Mouse (Mus musculus) myocyte (in vitro differentiated cells): ENCODE measurements around the gene U90926. TPM values are rescaled to one million over a fixed set of nuclear protein-coding genes. Genes with fewer than 3 reads are reported as not detected.

Experiments used
- H3K27me3 ChIP-seq: one replicate; pipeline ENCODE4 v1.6.1; 2011; ENCODE audit not compliant: control insufficient read depth, insufficient read depth, insufficient read length
- H3K36me3 ChIP-seq: one replicate; pipeline ENCODE4 v1.6.1; 2011; ENCODE audit not compliant: control insufficient read depth, insufficient read depth
- H3K4me2 ChIP-seq: one replicate; pipeline ENCODE4 v1.6.1; 2011; ENCODE audit warnings: low read depth, control low read depth
- H3K4me3 ChIP-seq: one replicate; pipeline ENCODE4 v1.5.1; 2011; ENCODE audit warnings: mild to moderate bottlenecking, control low read depth, moderate library complexity
- H3K79me2 ChIP-seq: one replicate; pipeline ENCODE4 v1.6.1; 2011; ENCODE audit not compliant: control insufficient read depth, insufficient read depth
- H3ac ChIP-seq: one replicate; pipeline ENCODE4 v1.6.1; 2011; ENCODE audit not compliant: control insufficient read depth, insufficient read length
- CEBPB ChIP-seq: IDR thresholded peaks from 2 replicates; pipeline ENCODE4 v1.6.1; 2011; ENCODE audit warnings: mild to moderate bottlenecking, moderate library complexity; ENCODE audit not compliant: poor library complexity, insufficient read depth, severe bottlenecking
- E2F4 ChIP-seq: IDR thresholded peaks from one replicate; pipeline ENCODE4 v1.6.1; 2011; ENCODE audit warnings: mild to moderate bottlenecking, control low read depth, moderate library complexity; ENCODE audit not compliant: insufficient read depth
- MAX ChIP-seq: IDR thresholded peaks from one replicate; pipeline ENCODE4 v1.6.1; 2011; ENCODE audit warnings: low read depth, mild to moderate bottlenecking, control low read depth
- MYOD1 ChIP-seq, 3 experiments: IDR thresholded peaks; one replicate each; pipeline ENCODE4 v1.6.1; 2011; ENCODE audit warnings: control low read depth in 2 of 3, low read depth in 2 of 3, mild to moderate bottlenecking in 2 of 3, moderate library complexity in 1 of 3; ENCODE audit not compliant: insufficient read length in 2 of 3, control insufficient read depth in 1 of 3
- MYOG ChIP-seq, 3 experiments: IDR thresholded peaks; one replicate each; pipeline ENCODE4 v1.6.1; 2011; ENCODE audit warnings: control low read depth in 2 of 3, low read depth in 2 of 3, mild to moderate bottlenecking in 2 of 3; ENCODE audit not compliant: insufficient read length in 2 of 3, control insufficient read depth in 1 of 3, insufficient read depth in 1 of 3
- POLR2A ChIP-seq: IDR thresholded peaks from one replicate; pipeline ENCODE4 v1.6.1; 2011; ENCODE audit warnings: low read depth, mild to moderate bottlenecking, control low read depth, moderate library complexity; ENCODE audit not compliant: insufficient read length
- POLR2AphosphoS2 ChIP-seq: IDR thresholded peaks from one replicate; pipeline ENCODE4 v1.6.1; 2011; ENCODE audit warnings: low read depth, control low read depth; ENCODE audit not compliant: insufficient read length
- REST ChIP-seq: IDR thresholded peaks from one replicate; pipeline ENCODE4 v1.6.1; 2011; ENCODE audit warnings: mild to moderate bottlenecking, control low read depth, moderate library complexity; ENCODE audit not compliant: insufficient read depth, insufficient read length
- SRF ChIP-seq: IDR thresholded peaks from one replicate; pipeline ENCODE4 v1.6.1; 2011; ENCODE audit warnings: low read depth; ENCODE audit not compliant: control insufficient read depth, insufficient read length
- TCF12 ChIP-seq: IDR thresholded peaks from one replicate; pipeline ENCODE4 v1.6.1; 2011; ENCODE audit warnings: mild to moderate bottlenecking, control low read depth; ENCODE audit not compliant: poor library complexity, insufficient read depth, severe bottlenecking
- TCF3 ChIP-seq: IDR thresholded peaks from one replicate; pipeline ENCODE4 v1.6.1; 2011; ENCODE audit warnings: low read depth, control low read depth; ENCODE audit not compliant: insufficient read length
- USF1 ChIP-seq: IDR thresholded peaks from one replicate; pipeline ENCODE4 v1.6.1; 2011; ENCODE audit warnings: low read depth, mild to moderate bottlenecking, control low read depth, moderate library complexity
- polyA plus RNA-seq: library from polyadenylated mRNA; unstranded; fragments of >200 nt; fragmentation: generic; extraction: Trizol; gene quantifications from one replicate; pipeline ENCODE4 v1.2.1, GENCODE M21; 2012; ENCODE audit warnings: missing spikeins

The U90926 gene
- polyA plus RNA-seq: not detected

GRCm38 (mm10) chr5:92215308-92215707 lies at the start of gene U90926:
Gene U90926 (minus strand): TSS chr5:92215408.
- no peaks in the 10 kb centered on the region for H3K27me3 ChIP-seq
- no peak for TF ChIP-seq REST
- TF ChIP-seq POLR2A: no peak
- no peak for TF ChIP-seq E2F4
- TF ChIP-seq MYOD1 (IDR thresholded peaks at IDR 0.05; ENCODE audit: control insufficient read depth in 1 of 3, insufficient read length in 2 of 3, low read depth in 2 of 3): no peak
- no peak for TF ChIP-seq MYOG (IDR thresholded peaks at IDR 0.05; ENCODE audit: control insufficient read depth in 1 of 3, insufficient read depth in 1 of 3, insufficient read length in 2 of 3, low read depth in 2 of 3)
- TF ChIP-seq CEBPB: no peak
- no peak for TF ChIP-seq POLR2AphosphoS2
- TF ChIP-seq TCF3: no peak
- TF ChIP-seq MAX: no peak
- TF ChIP-seq TCF12: no peak
- TF ChIP-seq SRF: no peak
- no peak for TF ChIP-seq USF1
- no peaks in the 10 kb centered on the region for H3K79me2 ChIP-seq
- no peak within 1 kb of the TSS for H3K4me2 ChIP-seq
- no peaks in the 10 kb centered on the region for H3K36me3 ChIP-seq
- no peak within 1 kb of the TSS for H3ac ChIP-seq
- no peak within 1 kb of the TSS for H3K4me3 ChIP-seq

GRCm38 (mm10) chr5:92263761-92264359 lies 48.7 kb upstream of the U90926 start:
- H3K4me3 ChIP-seq: no peak overlapping the region
- no peaks in the 10 kb centered on the region for H3K79me2 ChIP-seq

GRCm38 (mm10) chr5:92262646-92263045 lies 47.4 kb upstream of the U90926 start:
- no peak overlapping the region for H3ac ChIP-seq
- no peak for TF ChIP-seq USF1
- TF ChIP-seq POLR2AphosphoS2: no peak
- TF ChIP-seq E2F4: no peak
- no peak for TF ChIP-seq TCF3
- TF ChIP-seq MYOG (IDR thresholded peaks at IDR 0.05; ENCODE audit: control insufficient read depth in 1 of 3, insufficient read depth in 1 of 3, insufficient read length in 2 of 3, low read depth in 2 of 3): no peak
- no peak for TF ChIP-seq SRF
- no peak for TF ChIP-seq REST
- peak; percentile 76 for TF ChIP-seq CEBPB
- no peak for TF ChIP-seq MAX
- TF ChIP-seq POLR2A: no peak
- no peak for TF ChIP-seq TCF12
- peak in 1 of 3 experiments; percentile 35 for TF ChIP-seq MYOD1 (IDR thresholded peaks at IDR 0.05; ENCODE audit: control insufficient read depth in 1 of 3, insufficient read length in 2 of 3, low read depth in 2 of 3)
- H3K36me3 ChIP-seq: no peaks in the 10 kb centered on the region
- no peaks in the 10 kb centered on the region for H3K79me2 ChIP-seq
- H3K4me2 ChIP-seq: no peak overlapping the region
- H3K27me3 ChIP-seq: no peaks in the 10 kb centered on the region
- H3K4me3 ChIP-seq: no peak overlapping the region

More at GRCm38 (mm10) chr5:92263761-92264359, 48.7 kb upstream of the U90926 start:
- H3K36me3 ChIP-seq: no peaks in the 10 kb centered on the region
- no peaks in the 10 kb centered on the region for H3K27me3 ChIP-seq
- H3K4me2 ChIP-seq: no peak overlapping the region
- no peak overlapping the region for H3ac ChIP-seq
- TF ChIP-seq TCF12: no peak
- TF ChIP-seq CEBPB: no peak
- no peak for TF ChIP-seq MYOD1 (IDR thresholded peaks at IDR 0.05; ENCODE audit: control insufficient read depth in 1 of 3, insufficient read length in 2 of 3, low read depth in 2 of 3)
- TF ChIP-seq POLR2A: no peak
- no peak for TF ChIP-seq MYOG (IDR thresholded peaks at IDR 0.05; ENCODE audit: control insufficient read depth in 1 of 3, insufficient read depth in 1 of 3, insufficient read length in 2 of 3, low read depth in 2 of 3)
- TF ChIP-seq MAX: no peak
- no peak for TF ChIP-seq POLR2AphosphoS2
- TF ChIP-seq SRF: no peak
- no peak for TF ChIP-seq TCF3
- TF ChIP-seq USF1: no peak
- no peak for TF ChIP-seq REST
- TF ChIP-seq E2F4: no peak

GRCm38 (mm10) chr5:92256218-92256617 lies 41.0 kb upstream of the U90926 start, which contains the start of gene Ppef2:
Gene Ppef2 (minus strand): TSS chr5:92256278.
- H3ac ChIP-seq: no peak within 1 kb of the TSS
- no peaks in the 10 kb centered on the region for H3K79me2 ChIP-seq
- TF ChIP-seq TCF3 (no peak), MYOG (IDR thresholded peaks at IDR 0.05; ENCODE audit: control insufficient read depth in 1 of 3, insufficient read depth in 1 of 3, insufficient read length in 2 of 3, low read depth in 2 of 3) (no peak), REST (no peak), MYOD1 (IDR thresholded peaks at IDR 0.05; ENCODE audit: control insufficient read depth in 1 of 3, insufficient read length in 2 of 3, low read depth in 2 of 3) (no peak), USF1 (no peak), E2F4 (no peak)
- no peaks in the 10 kb centered on the region for H3K27me3 ChIP-seq
- H3K36me3 ChIP-seq: no peaks in the 10 kb centered on the region
- no peak within 1 kb of the TSS for H3K4me3 ChIP-seq
- H3K4me2 ChIP-seq: no peak within 1 kb of the TSS
